Mouse (Mus musculus) kidney, adult 8-10 months (tissue): ENCODE data around the gene Gm10097.

Source experiments
- DNase-seq, 2 experiments: peaks; one replicate each; pipeline ENCODE4 v3.0.0; 2022

Gene Gm10097

GRCm38 (mm10) chr10:5086329-5086728, 17.3 kb downstream of the Gm10097 start:
- DNase-seq: no peak

- DNase-seq: no peak
Measured at GRCm38 (mm10) chr10:5087336-5087735, 18.3 kb downstream of the Gm10097 start.

GRCm38 (mm10) chr10:5089133-5089532, 20.1 kb downstream of the Gm10097 start:
- no peak for DNase-seq

- no peak for DNase-seq
Measured at GRCm38 (mm10) chr10:5096996-5097753, 28.2 kb downstream of the Gm10097 start.

- DNase-seq: no peak
Measured at GRCm38 (mm10) chr10:5097754-5098137, 28.8 kb downstream of the Gm10097 start.

- no peak for DNase-seq
Measured at GRCm38 (mm10) chr10:5110773-5111172, 41.8 kb downstream of the Gm10097 start.

GRCm38 (mm10) chr10:5116155-5116554, 47.2 kb downstream of the Gm10097 start:
- DNase-seq: no peak

- no peak for DNase-seq
Measured at GRCm38 (mm10) chr10:5116720-5117119, 47.7 kb downstream of the Gm10097 start.
